Mouse (Mus musculus) 3134 (cell line): Measurements from ENCODE around the gene Nfkbib.
A peak's percentile ranks its signal among the peaks of the same experiment; 100 is the strongest.

ENCODE experiments used
- DNase-seq: peaks from one replicate; pipeline ENCODE4 v3.0.0-alpha.2; 2011; ENCODE audit warnings: low spot score; ENCODE audit not compliant: insufficient read length; ENCODE audit errors: extremely low read depth

Nfkbib gene

GRCm38 (mm10) chr7:28770309-28770708 lies 3.0 kb upstream of the Nfkbib start:
- DNase-seq: no peak

DNA sequence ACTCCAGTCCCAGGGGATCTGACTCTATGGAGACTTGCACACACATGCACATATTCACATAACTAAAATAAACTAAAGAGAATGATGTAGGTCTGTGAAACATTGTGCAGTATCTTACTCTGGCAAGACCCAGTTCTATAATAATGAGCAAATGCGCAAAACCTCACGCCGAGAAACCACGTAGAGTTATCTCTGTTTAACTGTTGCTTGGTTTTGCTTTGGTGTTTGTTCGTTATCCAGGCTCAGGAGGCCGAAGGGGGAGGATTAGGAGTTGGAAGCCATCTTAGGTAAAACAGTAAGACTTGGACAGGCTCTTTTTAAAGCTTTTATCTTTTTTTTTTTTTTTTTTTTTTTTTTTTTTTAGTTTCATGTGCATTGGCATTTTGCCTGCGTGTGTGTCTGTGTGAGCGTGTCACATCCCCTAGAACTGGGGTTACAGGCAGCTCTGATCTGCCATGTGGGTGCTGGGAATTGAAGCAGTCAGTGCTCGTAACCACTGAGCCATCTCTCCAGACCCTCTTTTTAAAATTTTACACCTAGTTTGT lies 2.2 kb upstream of the Nfkbib start:
- no peak for DNase-seq

GRCm38 (mm10) chr7:28766910-28767309 lies 402 bp downstream of the Nfkbib start:
- no peak for DNase-seq

DNA sequence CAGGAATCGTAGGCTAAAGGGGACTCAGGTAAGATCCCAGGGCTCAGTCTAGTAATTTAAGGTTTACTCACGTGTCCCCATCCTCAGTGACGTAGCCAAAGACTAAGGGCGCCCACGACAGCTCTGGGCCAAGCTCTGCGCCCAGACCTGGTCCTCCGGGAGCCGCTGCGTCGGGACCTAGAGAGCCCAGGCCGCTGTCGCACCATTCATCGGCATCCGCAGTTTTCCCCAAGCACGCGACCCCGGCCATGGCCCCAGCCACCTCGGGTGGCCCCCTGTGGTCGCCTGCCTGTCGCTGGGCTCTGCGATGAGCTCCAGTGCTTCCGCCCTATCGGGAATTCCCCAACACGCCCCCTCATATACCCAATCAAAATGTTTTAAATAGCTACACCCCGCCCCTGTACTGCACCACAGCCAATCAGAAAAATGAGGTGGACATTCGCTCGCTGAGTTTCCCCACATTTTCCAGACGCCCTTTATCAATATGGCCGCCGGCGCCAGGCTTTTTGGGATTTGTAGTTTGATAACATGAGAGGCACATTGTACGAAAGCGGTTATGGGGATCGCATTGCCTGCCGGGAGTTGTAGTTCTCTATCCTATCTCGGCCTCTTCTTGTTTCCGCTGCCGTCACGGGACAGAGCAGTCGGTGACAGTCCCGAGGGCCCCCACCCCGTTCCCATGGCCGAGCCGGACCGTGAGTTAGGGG lies 986 bp downstream of the Nfkbib start, which contains the start of gene Sirt2:
Gene Sirt2, plus strand, starts transcription at position 563 of the 707 bp plus-strand sequence.
- peak; percentile 90 for DNase-seq

DNA sequence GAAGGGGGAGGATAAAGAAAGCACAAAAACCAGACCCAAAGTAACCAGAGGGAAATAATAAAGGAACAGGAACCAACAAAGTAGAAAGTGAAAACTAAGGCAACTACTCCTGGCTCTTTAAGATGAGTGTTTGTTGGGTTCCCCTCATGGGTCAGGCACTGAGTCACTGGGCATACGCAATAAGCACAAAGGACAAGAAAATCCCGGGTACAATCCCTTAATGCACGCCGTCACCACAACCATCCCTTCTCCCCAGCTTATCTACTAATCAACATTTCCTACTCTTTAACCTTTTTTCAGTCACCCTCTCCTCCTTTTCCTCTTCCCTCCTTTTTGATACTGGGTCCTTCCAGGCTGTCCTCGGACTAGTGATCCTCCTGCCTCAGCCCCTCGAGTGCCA lies 2.1 kb downstream of the Nfkbib start:
- no peak for DNase-seq

DNA sequence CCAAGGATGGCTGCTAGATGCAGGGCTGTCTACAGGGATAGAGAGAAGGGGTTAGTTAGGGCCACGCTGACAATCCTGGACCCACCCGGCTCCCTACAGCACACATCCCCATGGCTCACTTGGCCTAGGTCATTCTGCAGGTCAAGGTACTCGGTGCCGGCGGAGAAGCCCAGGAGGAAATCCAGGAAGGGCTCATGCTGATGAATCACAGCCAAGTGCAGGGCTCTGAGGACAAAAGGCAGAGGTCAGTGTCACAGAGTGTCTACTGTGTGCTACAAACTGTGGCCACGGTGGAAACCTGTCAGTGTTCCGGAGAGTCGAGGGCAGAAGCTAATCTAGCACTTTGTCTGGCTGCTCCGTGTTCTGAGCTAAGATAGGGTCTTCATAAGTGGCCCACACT lies 5.4 kb downstream of the Nfkbib start:
- DNase-seq: no peak

- no peak for DNase-seq
Observed at GRCm38 (mm10) chr7:28758623-28759022, 8.7 kb downstream of the Nfkbib start.

DNA sequence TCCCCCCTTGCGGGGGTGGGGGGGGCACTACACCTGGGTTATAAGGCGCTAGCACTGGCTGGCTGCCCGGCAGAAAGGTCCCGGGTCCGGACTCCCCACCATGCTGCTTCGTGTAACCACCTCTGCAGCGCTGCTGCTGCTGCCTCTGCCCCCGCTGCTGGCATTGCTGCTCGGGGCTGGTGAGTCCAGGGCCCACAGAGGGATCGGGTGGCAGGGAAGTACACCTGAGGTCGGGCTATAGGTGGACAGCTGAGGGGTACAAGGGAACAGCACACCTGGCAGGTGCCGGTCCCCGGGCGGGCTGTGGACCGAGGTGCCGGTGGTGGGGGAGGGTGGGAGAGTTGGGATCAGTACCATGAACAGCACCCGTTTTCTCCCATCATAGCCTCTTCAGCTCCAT lies 11.2 kb downstream of the Nfkbib start, which contains the start of gene Ccer2:
Gene Ccer2, plus strand, starts transcription at position 96 of the 400 bp plus-strand sequence.
- no peak for DNase-seq

DNA sequence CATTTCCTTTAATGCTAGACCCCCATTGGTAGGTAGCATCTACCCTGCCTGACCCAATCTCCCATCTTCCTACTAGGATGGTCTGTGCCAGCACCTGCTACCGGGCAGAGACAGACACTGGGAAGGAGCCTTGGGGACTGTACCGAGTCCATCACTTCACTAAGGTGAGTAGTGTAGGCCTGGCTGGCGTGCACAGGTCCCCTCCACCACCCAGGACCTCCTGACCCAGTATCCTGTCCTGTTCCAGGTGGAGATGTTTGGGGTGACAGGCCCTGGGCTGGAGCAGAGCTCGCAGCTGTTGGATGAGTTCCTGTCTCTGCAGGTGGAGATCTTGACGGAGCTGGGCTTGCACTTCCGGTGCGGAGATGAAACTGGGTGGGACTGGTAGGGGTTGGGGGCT lies 17.4 kb downstream of the Nfkbib start:
- DNase-seq: no peak

GRCm38 (mm10) chr7:28741709-28742438 lies 25.4 kb downstream of the Nfkbib start, which contains the start of the genes Mrps12 and Sars2:
TSS of gene Mrps12 (minus strand) at chr7:28741820.
TSS of gene Sars2 (plus strand) at chr7:28741992.
- DNase-seq: peak; percentile 95

DNA sequence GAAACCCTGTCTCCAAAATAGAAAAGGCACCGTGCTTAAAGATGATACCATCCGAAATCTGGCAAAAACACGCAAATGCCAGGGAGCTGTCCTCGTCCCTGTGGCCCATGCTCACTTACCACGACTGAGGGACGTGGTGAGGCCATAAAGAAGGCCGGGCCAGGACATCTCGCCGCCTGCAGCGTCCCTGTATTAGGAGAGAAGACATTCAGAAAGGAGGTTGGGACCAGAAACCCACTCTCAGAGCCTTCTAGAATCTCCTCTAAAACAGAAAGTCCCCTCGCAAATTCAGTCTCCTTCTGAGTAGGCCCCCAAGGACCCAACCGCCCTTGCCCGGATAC lies 26.0 kb downstream of the Nfkbib start:
- DNase-seq: no peak

DNA sequence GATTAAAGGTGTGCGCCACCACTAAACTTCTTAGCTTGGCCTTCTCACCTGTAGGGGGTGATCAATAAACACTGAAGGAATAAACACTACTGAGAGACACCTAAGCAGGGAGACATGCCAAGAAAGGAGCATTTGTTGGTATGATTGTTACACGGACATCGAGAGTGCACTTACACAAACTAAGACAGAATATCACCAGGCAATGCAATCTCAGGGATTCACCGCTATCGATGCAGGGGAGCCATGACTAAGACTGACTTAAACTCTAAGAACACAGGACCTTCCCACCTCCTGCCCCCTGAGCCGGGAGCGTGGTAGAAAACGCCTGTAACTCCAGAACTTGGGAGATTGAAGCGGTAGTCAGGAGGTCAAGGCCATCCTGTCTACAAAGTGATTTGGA lies 26.4 kb downstream of the Nfkbib start:
- no peak for DNase-seq

DNA sequence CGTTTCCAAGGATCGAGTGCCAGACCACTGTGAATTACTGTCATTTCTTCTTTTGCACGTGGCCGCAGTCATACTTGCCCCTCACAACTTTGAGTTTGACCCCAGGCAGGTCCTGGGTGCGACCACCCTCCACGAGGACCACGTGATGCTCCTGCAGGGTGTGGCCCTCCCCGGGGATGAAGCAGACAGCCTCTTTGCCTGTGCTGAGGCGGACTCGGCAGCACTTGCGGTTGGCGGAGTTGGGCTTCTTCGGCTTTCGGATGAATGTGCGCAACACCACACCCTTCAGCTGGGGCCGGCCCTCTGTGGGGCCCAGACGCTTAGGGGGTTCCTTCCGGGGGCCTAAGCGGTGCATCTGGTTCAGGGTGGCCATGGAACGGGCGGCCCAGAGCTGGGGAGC lies 27.5 kb downstream of the Nfkbib start:
- DNase-seq: no peak

- DNase-seq: no peak
Observed at GRCm38 (mm10) chr7:28735701-28736100, 31.6 kb downstream of the Nfkbib start.

GRCm38 (mm10) chr7:28733211-28733610 lies 34.1 kb downstream of the Nfkbib start:
- no peak for DNase-seq

DNA sequence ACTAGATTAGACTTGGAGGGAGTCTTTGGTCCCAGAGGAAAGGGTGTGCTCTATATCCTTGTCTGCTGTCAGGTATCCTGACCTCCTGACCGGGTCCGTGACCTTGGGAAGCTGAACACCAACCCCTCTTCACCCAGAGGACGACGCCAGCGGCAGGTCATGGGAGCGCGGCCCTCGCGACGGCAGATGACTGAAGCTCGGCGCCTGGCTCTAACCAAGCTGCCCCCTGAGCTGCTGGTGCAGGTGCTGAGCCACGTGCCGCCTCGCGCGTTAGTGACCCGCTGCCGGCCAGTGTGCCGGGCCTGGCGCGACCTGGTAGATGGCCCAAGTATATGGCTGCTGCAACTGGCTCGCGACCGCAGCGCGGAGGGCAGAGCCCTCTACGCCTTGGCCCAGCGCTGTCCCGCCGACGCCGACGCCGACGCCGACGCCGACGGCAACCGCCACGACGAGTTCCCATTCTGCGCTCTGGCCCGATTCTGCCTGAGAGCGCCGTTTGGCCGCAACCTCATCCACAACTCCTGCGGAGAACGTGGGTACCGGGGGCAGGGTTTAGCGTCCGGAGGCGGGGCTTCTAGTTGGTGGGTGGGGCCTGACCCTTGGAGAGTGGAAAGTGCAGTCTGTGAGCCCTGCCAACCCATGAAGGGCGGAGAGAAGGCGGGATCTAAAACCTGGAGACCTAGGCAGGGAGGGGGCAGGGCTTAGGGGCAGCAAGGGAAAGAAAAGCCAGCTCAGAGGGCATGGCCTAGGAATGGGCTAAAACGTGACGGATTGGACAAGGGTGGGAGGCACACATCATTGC lies 34.8 kb downstream of the Nfkbib start:
- DNase-seq: no peak

GRCm38 (mm10) chr7:28727649-28728340 lies 39.5 kb downstream of the Nfkbib start:
- peak; percentile 35 for DNase-seq

DNA sequence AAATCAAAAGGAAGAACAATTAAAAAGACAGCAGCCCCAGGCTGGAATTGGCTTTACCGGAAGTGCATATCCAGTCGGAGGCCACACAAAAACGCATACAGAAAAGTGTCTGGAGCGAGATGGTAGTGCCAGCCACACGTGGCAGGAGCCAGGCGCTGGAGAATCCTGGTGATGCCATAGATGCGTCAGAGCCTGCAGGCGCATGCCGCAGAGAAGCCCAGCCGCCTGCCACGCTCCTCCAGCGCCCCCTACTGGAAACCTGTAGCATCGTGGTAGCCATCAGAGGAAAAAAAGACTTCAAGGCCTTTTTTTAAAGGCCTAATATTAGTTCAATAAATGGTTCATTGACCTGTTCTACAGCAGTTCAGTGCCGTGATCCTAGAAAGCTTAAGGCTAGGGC lies 40.7 kb downstream of the Nfkbib start:
- DNase-seq: peak; percentile 72

GRCm38 (mm10) chr7:28724613-28725012 lies 42.7 kb downstream of the Nfkbib start:
- no peak for DNase-seq

DNA sequence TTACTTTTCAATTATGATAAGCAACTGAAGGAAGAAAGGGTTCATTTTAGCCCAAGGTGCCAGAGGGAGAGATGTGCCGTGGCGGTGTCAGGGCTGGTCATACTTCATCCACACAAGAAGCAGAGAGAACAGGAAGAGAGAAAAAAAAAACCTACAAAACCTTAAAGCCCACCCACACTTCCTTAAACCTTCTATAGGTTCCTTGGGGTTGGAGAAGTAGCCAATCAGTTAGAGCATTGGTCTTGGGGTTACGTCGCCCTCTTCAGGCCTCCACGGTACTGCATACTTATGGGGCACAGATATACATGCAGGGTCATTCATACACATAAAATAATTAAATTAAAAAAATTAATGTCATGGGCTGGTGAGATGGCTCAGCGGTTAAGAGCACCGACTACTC lies 45.2 kb downstream of the Nfkbib start:
- DNase-seq: no peak
